Mouse (Mus musculus) gastrocnemius, adult 18-20 months (tissue): ENCODE data around the gene Edc3. TPM values are rescaled to one million over a fixed set of nuclear protein-coding genes. Genes with fewer than 3 reads are reported as not detected.

Experiments used
- DNase-seq: peaks from one replicate; pipeline ENCODE4 v3.0.0; 2021; ENCODE audit warnings: low spot score
- long read RNA-seq, 2 experiments: library from polyadenylated mRNA; stranded (forward); transcript quantifications; one replicate each; pipeline ENCODE4 v2.0.0; 2021
- total RNA-seq, 2 experiments: library from RNA; stranded (reverse); gene quantifications; 2 replicates each; pipeline ENCODE4 v1.2.3; 2021

Edc3 gene
- total RNA-seq: 1 to 10 TPM; 4.7 to 5.1 TPM
- long read RNA-seq, experiment 1, full-length matches to known transcripts: 16 of 20 reads
- long read RNA-seq, experiment 1, partial matches to known transcripts: 0 of 20 reads
- long read RNA-seq, experiment 1, other reads (novel, unspliced or antisense): 4 of 20 reads
- long read RNA-seq, experiment 2, full-length matches to known transcripts: 15 of 18 reads
- long read RNA-seq, experiment 2, partial matches to known transcripts: 1 of 18 reads
- long read RNA-seq, experiment 2, other reads (novel, unspliced or antisense): 2 of 18 reads

DNA sequence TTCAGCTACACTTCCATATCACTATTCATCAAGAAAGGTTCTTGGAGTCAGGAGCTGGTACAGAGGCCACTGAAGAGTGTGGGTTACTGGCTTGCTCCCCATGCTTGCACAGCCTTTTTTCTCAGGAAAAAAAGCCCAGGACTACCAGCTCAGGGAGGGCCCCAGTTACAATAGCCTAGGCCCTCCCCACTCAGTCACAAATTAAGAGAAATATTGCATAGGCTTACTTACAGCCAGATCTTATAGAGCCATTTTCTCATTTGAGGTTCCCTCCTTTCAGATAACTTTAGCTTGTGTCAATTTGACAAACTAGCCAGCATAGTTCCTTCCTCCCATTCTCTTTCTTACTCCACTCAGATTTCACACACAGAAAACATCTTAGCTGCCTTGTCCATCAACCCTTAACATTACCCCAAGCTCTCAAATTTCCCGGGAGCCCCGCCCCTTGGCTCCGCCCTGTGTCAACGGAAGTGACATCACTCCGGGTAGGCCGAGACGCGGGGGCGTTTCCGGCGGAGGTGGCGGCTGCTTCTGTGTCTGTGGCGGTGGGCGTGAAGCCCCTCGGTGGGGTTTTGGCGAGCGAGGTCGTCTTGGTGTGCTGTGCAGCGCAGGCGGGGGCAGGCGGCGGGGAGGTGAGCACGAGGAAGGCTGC, at the start of gene Edc3:
TSS of gene Edc3 (plus strand) at position 473 of the 652 bp plus-strand sequence.
- DNase-seq: peak; percentile 90

GRCm38 (mm10) chr9:57658970-57659369, 49.4 kb upstream of the Edc3 start:
- no peak for DNase-seq

DNA sequence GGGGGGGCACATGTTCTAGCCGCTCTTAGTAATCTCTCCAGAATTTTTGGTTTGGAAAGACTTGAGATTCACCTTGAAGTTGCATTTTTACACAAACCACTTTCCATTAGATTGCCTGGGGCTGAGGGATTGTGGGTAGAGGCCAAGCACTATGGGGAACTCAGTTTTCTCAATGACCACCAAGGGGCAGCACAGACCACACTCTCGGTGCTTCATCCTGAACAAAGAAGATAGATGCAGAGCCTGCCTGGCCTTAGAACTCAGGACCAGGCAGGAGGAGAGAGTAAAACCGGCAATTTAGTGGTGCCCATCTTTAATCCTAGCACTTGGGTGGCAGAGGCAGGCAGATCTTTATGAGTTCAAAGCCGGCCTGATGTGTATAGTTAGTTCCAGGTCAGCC, 48.6 kb upstream of the Edc3 start:
- DNase-seq: peak; percentile 85

DNA sequence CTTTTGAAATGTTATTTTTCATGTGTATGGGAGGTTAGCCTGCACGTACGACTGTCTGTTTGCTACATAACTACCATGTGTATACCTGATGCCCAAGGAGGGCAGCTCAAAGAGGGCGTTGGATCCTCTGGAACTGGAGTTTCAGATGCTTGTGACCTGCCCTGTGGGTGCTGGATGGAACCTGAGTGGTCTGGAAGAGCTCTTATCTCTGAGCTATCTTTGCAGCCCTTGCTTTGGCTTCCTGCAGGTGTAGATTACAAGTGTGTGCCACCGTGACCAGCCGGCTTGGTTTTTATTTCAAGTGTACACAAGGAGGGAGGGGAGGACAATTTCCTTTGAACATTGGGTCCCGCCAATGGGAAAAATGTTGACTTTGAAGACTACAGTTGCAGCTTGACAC, 47.8 kb upstream of the Edc3 start:
- DNase-seq: no peak

GRCm38 (mm10) chr9:57661552-57661951, 46.8 kb upstream of the Edc3 start:
- no peak for DNase-seq

DNA sequence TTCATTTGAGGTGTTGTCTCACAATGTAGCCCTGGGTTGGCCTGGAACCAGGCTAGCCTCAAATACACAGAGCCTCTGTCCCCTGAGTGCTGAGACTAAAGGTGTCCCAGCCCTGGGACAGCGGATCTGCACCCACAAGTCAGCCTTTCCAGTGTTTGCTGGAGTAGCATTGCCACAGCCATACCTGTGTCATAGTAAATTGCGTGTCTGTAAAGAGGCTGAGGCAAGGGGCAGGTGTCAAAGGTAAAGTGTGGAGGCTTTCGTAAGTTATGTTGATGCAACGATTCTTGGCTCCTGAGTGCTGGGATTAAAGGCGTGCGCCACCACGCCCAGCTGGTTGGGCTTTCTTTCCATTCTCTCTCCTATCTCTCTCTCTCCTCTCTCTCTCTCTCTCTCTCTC, 43.7 kb upstream of the Edc3 start:
- DNase-seq: no peak

DNA sequence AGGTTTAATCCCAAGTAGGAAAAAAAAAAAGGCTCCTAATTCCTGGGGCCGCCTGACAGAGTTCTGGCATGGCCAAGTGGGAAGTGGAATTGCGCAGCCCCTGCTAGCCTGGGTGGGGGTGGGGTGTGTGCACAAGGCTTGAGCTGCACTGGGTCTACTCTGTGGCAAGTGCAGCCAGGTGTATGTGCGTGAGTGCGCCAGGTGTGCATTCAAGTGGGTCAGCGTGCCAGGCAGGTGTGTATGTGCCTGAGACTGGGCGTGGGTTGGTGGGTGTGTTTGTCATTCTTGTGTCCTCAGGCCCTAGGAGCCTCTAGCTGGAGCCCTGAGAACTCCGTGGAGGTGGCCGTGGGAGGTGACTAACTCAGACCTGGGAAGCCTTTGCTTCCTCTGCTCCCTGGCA, 41.8 kb upstream of the Edc3 start:
- no peak for DNase-seq

DNA sequence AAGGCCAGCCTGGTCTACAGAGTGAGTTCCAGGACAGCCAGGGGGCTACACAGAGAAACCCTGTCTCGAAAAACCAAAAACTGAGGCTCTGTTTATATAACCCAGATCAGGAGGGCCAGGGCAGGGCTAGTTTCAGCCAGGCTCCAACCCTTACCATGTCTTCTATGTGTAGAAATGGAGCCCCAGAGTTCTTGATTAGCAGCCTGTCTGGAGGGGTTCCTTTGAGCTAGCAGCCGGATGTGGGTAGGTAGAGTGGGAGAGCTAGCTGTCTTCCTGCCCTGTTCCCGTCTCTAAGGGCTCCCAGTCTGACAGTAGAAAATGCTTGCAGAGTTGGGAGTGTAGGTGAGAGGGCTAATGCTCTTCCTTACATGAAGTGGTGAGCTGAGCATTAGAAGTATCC, 41.2 kb upstream of the Edc3 start:
- DNase-seq: no peak

- DNase-seq: no peak
Observed at GRCm38 (mm10) chr9:57667817-57668216, 40.5 kb upstream of the Edc3 start.

DNA sequence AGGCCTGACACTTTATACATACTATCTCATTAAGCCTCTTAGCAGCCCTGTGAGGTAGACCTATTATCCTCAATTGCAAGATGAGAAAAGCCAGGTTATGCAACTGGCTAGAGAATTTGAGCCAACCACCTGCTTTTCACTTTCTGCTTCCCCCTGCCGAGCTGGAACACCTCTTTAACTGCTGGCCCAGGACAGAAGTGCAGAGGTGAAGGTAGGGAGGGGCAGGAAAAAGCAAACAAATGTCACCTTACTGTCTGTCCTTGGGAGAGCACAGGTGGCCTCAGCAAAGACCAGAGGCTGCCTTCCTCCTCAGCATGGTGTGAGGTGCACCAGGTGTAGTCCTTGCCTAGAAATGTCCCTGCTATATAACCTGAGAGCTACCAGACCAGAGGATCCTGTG, 40.1 kb upstream of the Edc3 start:
- DNase-seq: no peak

DNA sequence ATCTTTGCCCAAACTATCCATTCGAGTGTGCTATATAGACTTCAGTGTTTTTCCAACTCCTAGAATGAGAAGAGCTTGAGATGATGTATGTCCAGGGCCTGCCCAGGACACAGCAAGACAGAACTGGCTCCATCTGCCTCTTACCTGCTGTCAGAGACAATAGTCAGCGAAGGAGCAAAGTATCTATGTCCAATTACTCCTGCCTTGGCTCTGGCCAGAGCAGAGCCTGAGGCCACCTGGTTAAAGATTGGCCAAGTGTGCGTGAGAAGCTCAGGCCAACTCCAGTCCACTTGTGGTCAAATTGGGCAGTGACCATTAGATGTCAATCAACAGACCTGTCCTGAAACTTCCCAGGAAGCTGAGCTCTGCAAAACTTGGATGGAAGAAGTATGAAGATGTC, 38.8 kb upstream of the Edc3 start:
- no peak for DNase-seq

GRCm38 (mm10) chr9:57671037-57671436, 37.3 kb upstream of the Edc3 start:
- DNase-seq: no peak

DNA sequence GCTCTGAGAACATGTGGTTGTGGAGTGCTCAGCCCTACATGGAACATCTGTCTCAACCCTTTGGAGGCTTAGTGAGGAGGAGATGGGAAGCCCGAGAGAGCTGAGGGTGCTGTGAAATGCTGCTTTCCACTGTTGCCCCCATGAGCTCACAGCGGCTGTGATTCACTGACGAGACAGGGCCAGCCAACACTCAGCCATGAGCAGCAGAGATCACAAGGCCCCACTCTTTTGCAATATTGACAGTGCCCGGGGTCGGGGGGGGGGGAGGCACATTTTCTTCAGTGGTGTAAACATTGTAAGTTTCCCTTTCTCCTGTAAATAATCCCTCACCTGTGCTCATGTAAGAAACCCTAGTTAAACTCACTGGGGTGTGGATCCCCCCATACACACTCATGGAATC, 36.8 kb upstream of the Edc3 start:
- DNase-seq: no peak

DNA sequence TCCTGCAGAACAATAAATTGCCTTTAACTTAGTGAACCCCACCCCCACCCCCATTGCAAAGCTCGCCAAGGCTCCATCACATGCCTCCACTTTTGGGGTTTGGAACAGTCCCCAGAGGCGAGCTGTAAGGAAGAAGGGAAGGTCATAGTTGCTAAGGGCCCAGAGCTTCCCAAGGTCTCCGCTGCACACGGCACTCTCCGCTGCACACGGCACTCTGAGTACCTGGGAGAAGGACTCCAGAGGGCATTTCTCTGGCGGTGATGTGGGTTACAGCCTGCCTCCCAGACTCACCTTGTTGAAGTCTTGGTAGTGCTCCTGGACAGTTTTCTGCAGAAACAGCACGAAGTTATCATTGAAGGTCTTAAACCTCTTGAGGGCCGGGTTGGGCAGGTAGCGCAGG, 26.9 kb upstream of the Edc3 start:
- DNase-seq: no peak

DNA sequence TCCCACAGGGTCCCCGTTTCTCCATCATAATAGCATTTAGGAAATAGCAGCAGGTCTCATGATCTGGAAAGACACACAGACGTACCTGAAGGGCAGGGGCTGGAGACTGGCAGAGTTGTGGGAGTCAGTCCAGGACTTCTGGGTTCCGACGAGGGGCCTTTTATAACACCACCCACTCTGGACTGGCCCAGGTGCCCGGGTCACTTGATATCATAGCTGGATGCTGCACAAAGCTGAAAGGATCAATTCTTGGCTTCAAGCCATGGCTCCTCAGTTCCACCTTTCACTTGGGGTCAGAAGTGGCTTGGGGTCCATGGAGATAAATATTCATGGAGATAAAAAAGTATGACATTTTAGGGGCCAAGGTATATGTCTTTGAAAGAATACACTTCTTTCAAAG, 24.8 kb upstream of the Edc3 start, which contains the start of gene Cyp1a2:
TSS of gene Cyp1a2 (minus strand) at position 184 of the 400 bp plus-strand sequence.
- DNase-seq: no peak

GRCm38 (mm10) chr9:57686011-57686410, 22.3 kb upstream of the Edc3 start:
- no peak for DNase-seq

GRCm38 (mm10) chr9:57687751-57688150, 20.6 kb upstream of the Edc3 start, which contains the start of gene Cyp1a1:
Gene Cyp1a1, plus strand, starts transcription at chr9:57687928.
- no peak for DNase-seq

GRCm38 (mm10) chr9:57688158-57688557, 20.2 kb upstream of the Edc3 start:
- no peak for DNase-seq

GRCm38 (mm10) chr9:57688606-57689005, 19.7 kb upstream of the Edc3 start:
- DNase-seq: no peak

GRCm38 (mm10) chr9:57694108-57694507, 14.2 kb upstream of the Edc3 start:
- no peak for DNase-seq

DNA sequence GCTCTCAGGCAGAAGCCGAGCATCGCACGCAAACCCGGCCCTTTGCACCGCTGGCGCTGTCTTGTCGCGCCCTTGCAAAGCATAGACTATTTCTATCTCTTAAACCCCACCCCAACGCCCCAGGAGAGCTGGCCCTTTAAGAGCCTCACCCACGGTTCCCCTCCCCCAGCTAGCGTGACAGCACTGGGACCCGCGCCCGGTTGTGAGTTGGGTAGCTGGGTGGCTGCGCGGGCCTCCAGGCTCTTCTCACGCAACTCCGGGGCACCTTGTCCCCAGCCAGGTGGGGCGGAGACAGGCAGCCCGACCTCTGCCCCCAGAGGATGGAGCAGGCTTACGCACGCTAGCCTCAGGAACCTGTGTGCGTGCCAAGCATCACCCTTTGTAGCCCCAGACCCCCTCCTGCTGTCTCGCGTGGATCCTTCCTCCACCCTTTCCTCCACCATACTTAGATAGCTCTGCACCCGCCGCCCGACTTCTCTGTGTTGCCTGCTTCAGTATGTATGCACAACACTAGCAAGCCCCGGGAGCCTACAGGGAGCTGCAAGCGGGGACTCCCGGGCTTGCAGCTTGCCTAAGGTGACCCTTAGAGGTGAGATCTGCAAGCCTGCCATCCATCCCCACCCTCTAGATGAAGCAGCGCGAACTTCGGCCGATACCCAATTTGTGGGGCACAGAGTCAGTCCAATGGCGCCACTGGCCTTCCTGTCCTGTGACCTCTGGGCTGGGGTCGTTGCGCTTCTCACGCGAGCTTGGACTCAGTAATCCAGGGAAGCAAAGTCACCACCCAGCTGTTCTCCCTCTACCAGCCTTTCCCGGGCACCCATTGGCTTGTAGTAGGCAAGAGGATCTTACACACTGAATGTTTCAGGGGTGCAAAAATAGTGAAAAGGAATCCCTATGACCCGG, 11.7 kb upstream of the Edc3 start:
- peak; percentile 58 for DNase-seq

DNA sequence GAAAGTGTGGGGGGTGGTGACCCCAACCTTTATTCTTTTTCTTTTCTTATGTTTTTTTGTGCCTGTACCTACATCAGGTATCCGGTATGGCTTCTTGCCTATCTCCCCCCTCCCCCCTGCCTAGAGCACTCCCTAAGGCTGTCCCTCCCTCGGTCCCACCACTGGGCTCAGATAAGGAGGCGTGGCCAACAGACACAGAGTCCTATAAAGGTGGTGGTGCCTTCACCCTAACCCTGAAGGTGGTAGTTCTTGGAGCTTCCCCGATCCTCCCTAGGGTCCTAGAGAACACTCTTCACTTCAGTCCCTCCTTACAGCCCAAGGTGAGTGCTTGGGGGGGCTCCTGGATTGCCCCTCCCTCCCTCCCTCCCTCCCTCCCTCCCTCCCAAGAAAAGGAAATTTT, 11.0 kb upstream of the Edc3 start:
- no peak for DNase-seq
